Mouse (Mus musculus) mouse trophoblast stem cell (cell line): ENCODE data around the gene Hmga2.

ENCODE experiments used
- in situ Hi-C, 2 experiments: fragments of 300-500 bp; cut with MseI, MboI; formaldehyde crosslinking; loops; 2 replicates in 1 of 2; 3 replicates in 1 of 2; pipeline ENCODE4 v1.15.1; 2025

The Hmga2 gene

DNA sequence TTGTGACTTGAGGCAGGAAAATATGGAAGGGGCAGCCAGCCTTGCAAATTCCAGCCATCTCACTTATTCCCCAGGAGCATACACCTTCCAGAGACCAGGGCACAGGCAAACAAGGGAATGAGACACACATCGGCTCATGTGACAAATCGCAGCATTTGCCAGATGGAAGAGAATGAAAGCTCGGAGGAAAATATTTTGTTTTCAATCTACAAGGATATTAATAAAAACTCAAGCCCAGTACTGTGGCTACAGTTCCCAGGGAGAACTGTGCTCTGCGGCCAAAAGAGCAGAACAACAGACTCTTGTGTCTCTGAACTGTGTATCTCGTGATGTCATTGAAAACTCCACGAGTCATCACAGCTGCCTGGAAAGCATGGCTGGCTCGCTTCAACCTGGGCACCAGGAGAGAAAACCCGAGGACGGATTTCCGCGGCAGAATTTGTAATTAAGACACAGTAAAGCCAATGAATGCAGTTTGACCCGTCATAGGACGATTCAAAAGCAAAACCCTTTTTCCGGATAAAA is 50.1 kb downstream of the Hmga2 start:
- in situ Hi-C loops, result no loop called here

DNA sequence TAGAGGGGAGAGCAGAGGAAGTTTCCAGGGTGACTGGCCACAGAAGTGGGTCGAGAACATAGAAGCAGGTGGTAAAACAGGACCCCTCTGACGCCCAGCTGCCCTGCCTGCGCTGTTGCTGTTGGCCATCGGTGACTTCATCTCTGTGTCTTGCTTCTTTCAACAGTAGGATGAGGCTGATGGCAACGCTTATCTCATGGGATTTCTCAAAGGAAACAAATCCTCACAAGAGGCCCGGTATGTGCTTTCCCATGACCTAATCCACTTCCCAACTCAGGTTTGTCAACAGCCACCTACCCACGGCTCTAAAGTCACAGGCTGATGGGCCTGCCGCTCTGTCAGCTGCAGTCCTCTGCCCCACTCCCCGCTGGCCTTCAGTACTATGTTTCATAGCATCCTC is 52.3 kb downstream of the Hmga2 start:
- in situ Hi-C loops, result no loop called here

DNA sequence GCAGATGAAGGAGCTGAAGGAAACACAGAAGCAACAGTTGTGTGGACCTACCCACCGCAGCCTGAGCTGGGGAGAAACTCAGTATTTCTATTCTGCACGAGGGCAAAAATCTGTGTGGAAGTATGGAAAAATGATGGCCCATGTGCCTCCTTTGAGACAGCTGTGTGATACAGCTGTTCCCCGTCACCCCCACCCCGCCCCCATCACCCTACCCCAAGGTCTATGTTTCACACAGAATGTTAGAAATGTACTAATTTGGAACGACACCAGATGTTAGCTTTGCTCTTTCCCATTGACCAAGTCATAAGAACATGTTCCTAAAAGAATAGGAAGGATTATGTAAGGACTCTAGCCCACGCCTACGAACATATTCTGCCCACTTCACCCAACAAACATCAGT is 53.0 kb downstream of the Hmga2 start:
- in situ Hi-C loops, result no loop called here

DNA sequence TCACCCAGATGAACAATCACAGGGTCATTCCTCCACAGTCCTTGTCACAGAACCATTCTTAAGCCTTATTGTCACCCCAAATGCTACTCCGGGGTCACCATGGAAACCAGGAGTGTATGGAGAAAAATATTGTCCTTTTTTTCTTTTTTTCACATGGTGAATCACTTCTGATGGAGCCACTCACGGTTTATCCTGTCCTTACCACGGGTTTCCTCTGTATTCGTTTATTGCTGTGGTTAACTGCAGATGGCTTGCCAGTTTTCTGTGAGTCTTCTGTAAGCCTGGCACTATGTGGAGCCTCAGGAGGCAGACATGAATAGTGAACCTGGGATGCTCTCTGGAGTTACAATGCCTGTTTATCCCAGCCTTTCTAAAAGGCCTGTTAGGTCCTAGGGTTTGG is 53.4 kb downstream of the Hmga2 start:
- in situ Hi-C loops, result no loop called here

DNA sequence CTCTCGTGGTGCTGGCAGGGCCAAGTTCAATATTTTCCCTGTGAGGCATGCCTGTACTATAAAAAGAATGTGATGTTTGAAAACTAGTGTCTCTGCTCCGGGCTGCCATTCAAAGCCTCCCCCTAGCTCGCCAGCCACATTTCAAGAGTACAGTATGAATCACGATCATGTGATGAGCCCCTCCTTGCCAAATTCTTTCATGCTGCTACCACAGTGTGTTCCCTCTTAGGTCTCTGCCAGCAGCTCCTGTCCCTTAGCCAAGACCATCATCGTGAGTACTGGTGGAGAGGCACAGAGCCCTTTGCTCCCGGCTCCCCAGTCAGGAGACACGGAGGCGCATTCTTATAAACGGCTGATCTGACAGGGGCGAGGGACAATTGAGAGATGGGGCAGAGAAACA is 54.2 kb downstream of the Hmga2 start:
- in situ Hi-C loops, result no loop called here

DNA sequence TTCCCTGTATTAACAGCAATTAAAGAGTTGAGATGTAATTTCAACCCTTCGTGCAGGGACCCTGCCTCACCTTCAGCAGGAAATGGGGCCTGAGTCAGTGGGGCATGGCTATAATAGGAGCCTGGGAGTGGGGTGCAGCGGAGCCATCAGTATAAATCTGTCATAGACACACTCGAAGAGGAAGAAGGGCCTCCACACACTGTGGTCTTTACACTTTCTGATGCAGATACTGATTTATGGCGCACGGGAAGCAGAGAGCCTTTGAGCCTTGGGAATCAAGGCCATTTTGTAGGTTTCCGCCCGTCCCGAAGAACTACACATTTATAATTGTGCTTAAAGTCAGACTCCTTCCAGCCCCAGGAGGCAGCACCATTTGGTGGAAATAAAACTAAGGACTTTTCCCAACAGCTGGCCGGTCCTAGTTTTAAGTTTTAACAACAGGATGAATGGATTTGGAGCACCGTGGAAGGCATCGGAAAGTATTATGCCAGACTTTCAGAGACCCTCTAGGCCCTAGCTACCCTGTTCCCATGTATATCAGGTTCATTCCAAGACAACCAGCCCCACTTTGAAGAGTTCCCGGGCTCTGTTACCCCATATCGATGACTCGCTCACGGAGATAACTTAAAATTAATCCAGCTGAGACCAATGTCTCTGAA is 55.2 kb downstream of the Hmga2 start:
- in situ Hi-C loops, result no loop called here

DNA sequence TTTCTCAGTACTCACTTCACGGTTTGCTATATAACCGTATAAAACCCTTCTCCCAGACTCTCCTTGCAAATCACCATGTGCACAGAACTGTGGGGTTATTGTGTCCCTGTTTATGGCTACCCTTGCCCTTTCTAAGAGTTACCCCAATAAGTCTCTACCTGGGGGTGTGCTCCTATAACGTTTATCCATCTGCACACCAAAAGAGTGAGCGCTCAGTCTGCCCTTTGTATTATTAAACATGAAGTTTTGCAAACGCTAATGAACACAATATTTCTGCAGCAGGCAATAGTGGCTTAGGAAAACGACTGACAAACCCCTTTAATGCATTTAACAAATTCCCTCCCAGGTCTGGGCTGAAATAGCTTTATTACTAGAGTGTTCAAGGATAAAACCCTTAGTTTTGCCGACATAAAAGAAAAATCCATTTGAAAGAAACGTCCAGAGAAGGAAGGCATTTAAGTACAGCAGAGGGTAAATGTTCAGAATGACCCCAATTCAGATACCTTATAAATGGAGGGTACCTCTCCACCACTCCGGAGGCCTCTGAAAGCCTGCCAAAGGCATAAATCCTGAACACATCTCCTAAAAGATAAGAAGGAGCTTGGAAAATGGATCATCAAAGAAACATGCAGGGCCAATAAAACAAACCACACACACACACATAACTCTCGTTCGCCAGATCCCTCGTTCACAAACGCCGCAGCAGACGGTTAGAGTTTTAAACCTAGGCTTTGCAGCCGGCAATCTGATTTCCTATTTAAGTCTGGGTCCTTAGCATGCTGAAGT is 57.3 kb downstream of the Hmga2 start:
- in situ Hi-C loops, result no loop called here

DNA sequence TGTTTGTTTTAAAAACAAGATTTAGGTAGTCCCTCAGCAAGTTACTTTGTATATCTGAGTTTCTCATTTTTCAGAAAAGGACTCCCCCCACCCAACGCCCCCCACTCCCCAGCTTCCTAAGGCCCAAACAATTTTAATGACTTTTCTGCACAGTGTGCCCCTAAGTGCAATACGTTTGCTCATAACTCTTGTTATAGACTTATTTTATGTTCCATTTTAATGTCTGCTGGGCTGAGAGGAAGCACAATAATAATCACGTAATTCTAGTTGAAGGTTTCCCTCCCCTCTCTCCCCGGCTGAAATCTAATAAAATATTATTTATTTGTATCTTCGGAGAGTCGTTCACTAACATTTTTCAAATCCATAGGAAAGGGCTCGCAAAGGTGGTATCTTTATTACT is 58.1 kb downstream of the Hmga2 start:
- in situ Hi-C loops, result no loop called here

DNA sequence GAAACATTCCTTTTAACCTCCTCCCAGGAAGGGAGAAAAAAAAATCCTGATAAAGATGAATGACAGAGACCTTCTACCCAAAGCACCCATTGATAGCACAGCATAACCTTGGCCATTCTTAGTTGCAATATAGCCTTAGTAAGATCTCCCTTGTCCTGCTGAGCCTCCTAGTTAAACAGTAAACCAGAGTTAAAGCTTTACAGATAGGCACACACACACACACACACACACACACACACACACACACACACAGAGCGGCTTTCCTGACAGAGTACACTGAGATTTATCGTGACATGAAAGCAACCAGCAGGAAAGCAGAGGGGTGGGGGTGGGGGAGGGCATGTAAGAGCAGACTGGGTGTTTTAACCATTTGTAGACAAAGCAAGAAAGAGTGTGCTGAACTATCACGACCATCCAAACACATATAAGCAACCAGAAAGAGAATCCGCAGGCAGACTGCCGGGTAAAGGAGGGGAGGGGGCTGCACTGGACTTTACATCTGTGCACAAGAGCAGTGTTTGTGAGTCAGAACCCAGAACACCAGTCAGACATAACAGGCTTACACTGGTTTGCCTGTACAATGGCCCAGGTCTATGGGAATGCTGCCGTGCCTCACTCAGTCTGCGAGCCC is 58.7 kb downstream of the Hmga2 start:
- in situ Hi-C loops, result no loop called here

DNA sequence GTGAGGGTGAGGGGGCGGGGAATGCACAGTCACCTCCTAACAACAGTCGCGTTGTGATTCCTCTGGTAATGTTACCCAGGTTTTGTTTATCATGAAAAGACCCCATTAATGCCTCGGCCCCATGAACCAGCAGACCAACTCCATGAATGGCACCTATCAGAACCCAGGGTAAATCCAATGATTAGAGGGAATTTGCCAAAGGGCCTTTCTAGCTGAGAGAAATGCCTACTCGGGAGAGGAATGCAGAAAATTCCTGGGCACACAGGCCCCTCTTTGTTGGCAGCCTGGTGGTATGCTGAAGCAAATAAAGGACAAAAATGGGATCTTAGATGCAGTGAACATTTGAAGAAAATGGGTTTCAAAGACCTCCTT is 59.2 kb downstream of the Hmga2 start:
- in situ Hi-C loops, result no loop called here

DNA sequence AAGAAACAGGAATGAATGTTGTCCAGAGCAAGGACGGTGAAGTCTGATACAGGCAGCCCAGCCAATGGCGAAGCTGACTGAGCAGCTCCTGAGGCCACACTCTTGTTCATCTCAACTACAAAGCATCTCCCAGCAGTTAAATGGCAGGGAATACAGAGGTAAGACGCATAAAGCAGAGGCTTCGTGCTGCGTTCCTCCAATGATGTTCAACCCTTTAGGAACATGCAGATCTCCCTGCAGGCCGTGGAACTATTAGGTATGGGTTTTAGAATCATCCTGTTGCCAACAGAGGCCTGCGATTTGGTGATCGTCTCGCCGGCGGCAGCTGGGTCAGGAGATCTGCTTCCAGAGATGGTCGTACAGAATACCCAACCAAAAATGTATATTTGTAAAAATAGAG is 59.6 kb downstream of the Hmga2 start:
- in situ Hi-C loops, result no loop called here

DNA sequence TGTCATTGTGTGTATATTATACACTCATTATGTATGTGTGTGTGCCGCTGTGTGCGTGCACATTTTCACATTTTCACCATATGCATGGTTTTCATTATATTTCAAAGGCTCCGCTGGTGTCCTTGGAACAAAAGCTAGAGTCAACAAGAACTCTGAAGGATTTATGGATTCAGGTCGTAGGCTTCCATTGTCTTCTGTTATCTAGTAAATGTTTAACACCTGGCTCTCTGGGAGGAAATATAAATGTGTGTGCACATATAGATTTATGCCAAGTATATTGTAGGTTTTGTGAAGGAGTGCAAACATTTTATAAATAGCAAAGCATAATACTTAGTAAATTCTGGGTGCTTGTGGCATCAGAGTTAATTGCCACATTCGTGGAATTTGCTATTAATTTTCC is 64.1 kb downstream of the Hmga2 start:
- in situ Hi-C loops, result no loop called here

DNA sequence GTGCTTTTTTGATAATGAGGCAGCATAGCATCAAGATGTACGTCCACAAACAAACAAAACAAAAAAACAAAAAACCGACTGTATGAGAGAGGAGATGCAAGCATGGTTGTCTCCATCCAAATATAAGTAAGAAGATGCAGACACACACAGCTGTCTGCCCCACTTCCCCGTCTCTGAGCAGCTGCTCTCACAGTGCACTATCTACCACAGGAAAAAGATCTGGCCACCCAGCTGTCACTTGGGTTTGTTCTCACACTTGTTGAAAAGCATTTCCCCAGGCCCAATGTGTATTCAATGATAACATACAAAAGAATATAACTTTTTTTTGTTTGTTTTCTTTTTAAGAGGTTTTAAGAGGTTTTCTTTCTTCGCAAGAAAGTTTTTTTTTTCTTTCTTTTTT is 65.3 kb downstream of the Hmga2 start:
- in situ Hi-C loops, result no loop called here

DNA sequence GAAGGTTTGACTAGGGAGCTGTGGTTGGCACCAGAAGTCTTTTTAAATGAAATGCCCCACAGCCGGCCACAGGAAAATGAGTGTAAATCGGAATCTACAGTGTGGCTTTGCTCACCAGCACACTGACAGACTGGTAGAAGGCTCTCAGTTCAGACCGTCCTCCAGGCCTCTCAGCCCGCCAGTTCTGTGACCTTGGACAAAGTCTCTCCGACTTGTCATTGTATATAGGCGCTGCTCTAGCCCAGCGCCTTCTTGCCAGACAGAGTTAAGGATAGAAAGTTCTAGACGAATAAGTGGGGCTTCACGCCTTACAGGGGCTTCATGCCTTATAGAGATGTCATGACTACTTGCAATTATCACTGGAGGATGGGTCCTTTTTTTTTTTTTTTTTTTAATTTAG is 67.1 kb downstream of the Hmga2 start:
- in situ Hi-C loops, result no loop called here

DNA sequence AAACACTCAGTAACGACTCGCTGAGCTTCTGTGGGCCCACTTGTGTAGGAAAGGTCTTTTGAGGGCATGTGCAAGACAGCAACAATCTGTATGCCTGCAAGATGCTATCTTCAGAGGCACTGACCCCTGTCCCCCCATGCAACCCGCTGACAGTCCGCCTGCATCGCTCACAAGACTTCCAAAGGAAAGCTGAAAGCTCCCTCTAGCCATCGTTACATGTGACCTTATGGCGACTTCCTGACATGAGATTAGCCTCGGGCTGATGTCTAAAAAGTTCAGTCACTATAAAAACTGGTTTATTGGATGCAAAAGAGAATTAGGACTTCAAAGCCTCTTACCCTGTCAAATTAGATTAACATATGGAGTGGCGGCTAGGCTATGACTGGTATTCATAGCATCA is 69.0 kb downstream of the Hmga2 start:
- in situ Hi-C loops, result no loop called here

DNA sequence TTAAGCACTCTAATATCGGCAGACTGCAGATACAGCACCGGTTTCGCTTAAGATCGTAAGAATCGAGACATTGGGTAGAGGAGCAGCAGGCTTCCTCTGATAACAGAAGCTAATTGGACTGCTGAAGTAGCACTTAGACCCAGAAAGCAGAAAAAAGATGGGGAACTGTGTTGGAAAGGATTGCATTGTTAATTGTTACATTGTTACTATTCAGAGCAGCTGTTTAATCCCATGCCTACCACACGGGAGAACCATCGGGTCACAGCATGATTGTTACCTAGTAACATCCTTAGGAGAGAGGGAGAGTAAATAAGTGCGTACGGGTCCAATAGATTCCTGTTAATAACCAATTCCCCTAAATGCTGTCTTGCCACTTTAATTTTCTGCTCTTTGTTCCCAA is 70.2 kb downstream of the Hmga2 start:
- in situ Hi-C loops, result no loop called here

DNA sequence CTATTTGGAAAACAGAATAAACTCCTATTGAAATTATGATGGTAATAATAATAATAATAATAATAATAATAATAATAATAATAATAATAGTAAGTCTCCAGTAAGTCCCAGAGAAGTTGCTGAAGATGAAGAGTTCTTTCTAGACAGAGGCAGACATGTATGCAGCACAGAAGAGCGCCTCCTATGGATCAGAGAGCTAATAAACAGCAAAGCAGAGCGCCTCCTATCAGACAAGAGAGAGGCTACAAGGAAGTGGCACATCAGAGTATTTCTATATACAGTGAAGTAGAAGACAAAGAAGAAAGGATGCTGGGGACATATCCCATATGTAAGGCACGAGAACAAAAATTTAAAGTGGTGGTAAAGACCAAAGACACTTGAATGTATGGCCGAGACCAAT is 70.9 kb downstream of the Hmga2 start:
- in situ Hi-C loops, result no loop called here

DNA sequence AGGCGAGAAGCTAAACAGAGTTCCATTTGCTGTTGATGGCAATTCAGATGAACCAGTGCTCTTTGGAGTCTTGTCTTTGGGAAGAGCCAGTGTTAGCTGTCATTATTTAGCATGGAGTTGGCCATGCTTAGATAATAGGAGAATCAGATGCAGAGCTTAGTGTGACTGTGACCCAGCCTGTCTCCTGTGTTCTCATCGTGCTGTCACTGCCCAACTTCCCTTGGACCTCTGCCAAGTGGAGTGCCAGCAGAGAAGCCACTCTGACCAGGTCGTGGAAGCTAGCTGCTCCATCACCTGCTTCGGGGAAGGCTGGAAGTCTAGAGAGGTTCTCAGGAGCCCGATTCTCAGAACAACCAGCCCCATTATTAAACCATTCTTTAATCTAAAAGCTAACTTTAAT is 73.3 kb downstream of the Hmga2 start:
- in situ Hi-C loops, result no loop called here

DNA sequence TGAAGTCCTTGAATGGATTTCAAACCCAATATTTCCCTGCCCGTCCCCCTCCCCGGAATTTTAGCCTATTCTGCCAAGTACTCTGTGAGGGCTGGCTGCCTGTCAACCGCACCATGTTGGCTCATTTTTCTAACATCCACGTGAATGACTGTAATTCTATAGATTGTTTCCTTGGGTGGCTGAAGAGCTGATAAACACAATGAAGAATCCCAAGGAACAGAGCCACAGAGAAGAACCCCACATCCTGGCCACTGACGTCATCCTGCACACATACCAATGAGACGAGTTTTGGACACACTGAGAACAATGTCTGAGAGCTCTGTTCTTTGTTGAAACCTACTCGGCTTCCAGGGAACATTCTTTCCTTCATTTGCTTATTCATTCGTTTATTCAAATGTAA is 74.5 kb downstream of the Hmga2 start:
- in situ Hi-C loops, result no loop called here

DNA sequence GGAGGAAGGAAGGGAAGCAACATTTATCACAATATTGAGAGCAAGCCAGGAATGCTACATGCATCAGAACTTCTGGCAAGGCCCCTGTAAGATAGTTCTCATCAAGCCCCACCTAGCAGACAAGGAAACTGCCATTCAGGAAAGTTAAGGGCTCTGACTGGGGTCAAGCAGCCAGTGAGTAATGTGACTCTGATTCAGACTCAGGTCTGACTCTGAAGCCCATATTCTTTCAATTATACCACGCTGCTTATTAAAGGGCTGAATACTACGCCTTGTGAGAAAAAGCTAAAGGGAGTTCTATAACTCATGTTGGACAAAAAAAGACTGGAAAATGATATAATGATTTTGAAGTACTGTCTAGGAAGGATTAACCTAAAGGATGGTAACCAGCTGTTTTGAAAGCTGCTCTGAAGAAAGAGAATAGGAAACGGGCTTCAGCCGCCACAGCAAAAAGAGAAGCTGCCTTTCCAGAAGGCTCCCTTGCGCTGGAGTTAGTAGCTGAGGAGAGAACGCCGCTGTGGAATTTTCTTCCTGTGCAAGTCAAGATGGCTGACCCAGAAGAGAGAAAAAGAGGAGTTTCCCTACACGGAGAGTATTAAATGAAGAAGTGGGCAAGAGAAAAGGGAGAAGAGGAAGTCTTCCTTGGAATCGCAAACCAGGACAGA is 76.3 kb downstream of the Hmga2 start:
- in situ Hi-C loops, result no loop called here

DNA sequence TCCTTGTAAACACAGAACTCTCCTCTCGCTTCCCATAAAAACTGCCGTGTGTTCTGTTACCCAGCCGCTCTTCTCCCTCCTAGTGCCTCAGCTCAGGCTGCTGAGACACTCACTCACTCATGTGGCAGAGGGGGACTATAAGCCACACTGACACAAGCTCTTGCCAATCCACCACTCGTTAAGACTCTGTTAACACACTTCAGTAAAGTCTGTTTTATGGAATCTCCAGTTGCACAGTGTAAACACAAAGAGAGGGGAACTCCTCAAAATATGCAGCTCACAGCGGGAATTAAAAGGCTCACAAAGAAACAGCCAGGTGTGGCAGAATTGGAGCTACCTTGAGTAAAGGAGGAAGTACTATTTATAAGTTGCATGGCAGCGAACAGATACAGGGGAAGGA is 77.5 kb downstream of the Hmga2 start:
- in situ Hi-C loops, result no loop called here

DNA sequence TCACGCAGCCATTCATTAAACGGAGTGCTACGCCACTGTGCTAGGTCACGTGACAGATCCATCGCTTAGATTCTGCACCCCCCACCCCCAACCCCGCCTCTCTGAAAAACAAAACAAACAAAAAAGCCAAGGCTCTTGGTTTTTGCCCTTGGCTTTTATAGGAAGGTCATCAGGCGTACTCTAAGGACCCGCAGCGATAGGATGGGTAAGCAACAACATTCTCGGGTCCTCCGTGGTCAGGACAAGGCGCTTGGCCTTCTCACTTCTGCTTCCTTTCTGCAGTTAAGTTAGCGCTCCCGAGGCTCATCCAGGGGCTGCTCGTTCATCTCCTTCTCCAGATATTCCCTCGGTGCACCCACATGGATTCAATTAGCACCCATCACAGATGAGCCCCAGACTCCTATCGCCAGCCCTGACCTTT is 79.0 kb downstream of the Hmga2 start:
- in situ Hi-C loops, result no loop called here
